In genomic region chr17:14703771-14704170, GRCm38 (mm10) we compare ENCODE assay signal across 27 mouse cellular contexts. TPM values are rescaled to one million over a fixed set of nuclear protein-coding genes. Genes with fewer than 3 reads are reported as not detected.
DNase-seq lines count a peak whose midpoint lies in the region; ATAC-seq lines count a peak whose summit lies in the region.
"Had no signal": no experiment of that assay in that cellular context is flagged by ENCODE, and none has a peak within 500 bp of the region (broad histone marks: within the 10 kb centered on the region; RNA-seq: fewer than 3 reads in every experiment).

No protein-coding gene starts in this region.

- H3K9ac ChIP-seq in embryonic facial prominence, embryonic 15.5 days = no peak overlapping the region
- no peak overlapping the region for H3K9ac ChIP-seq in kidney, embryonic 16.5 days (replicated peaks; ENCODE audit: low read length)
- no peak overlapping the region for H3K9ac ChIP-seq in intestine, embryonic 15.5 days
- H3K9ac ChIP-seq: forebrain, embryonic 15.5 days; heart, embryonic 13.5 days; hindbrain, embryonic 14.5 days; limb, embryonic 13.5 days; liver, embryonic 12.5 days; midbrain, embryonic 12.5 days; neural tube, embryonic 13.5 days had no signal

- H3K4me1 ChIP-seq in embryonic facial prominence, embryonic 15.5 days = 0 out of 2 replicates have a peak, but pooled peaks cover 7% of the 10 kb centered on the region
- peaks cover 11% of the 10 kb centered on the region for H3K4me1 ChIP-seq in embryonic facial prominence, embryonic 10.5 days
- H3K4me1 ChIP-seq in kidney, embryonic 16.5 days (ENCODE audit: insufficient read depth, low read length) = 0 out of 2 replicates have a peak, but pooled peaks cover 5% of the 10 kb centered on the region
- H3K4me1 ChIP-seq in intestine, embryonic 15.5 days (replicated peaks) = peaks cover 13% of the 10 kb centered on the region; the same call in 1 of the 2 replicates
- H3K4me1 ChIP-seq: forebrain, embryonic 15.5 days; liver, embryonic 12.5 days; midbrain, embryonic 12.5 days; neural tube, embryonic 13.5 days had no signal

- no peak for DNase-seq in embryonic facial prominence, embryonic 10.5 days (ENCODE audit: low spot score)
- DNase-seq in kidney, adult 8-10 months = no peak
- DNase-seq in 3134 (ENCODE audit: extremely low read depth, insufficient read length, low spot score) = peak; percentile 71
- no peak for DNase-seq in left cerebral cortex, postnatal 36 days (ENCODE audit: low spot score in 2 of 2)
- DNase-seq: adrenal gland, adult 8-10 months; cerebellum, adult 11-12 months; cerebellum, postnatal 14 days; gastrocnemius, postnatal 10 days; kidney, postnatal 10 days; lung, adult 18-20 months; retina, postnatal 1 day; right cerebral cortex, postnatal 25 days; spleen, adult 18-20 months; thymus, adult 18-20 months; thymus, postnatal 36 days had no signal

- WGBS in embryonic facial prominence, embryonic 15.5 days = 44% methylated on average over 6 of the region's 6 CpGs
- 74% methylated on average over 6 of the region's 6 CpGs for WGBS in embryonic facial prominence, embryonic 10.5 days
- 58% methylated on average over 6 of the region's 6 CpGs for WGBS in kidney, embryonic 16.5 days
- 63% methylated on average over 6 of the region's 6 CpGs for WGBS in intestine, embryonic 15.5 days

- no peaks in the 10 kb centered on the region for H3K9me3 ChIP-seq in embryonic facial prominence, embryonic 15.5 days (replicated peaks)
- H3K9me3 ChIP-seq in embryonic facial prominence, embryonic 10.5 days = no peaks in the 10 kb centered on the region
- no peaks in the 10 kb centered on the region for H3K9me3 ChIP-seq in kidney, embryonic 16.5 days (ENCODE audit: low read length)
- no peaks in the 10 kb centered on the region for H3K9me3 ChIP-seq in intestine, embryonic 15.5 days
- H3K9me3 ChIP-seq: forebrain, embryonic 15.5 days; heart, embryonic 13.5 days; limb, embryonic 13.5 days; liver, embryonic 12.5 days; midbrain, embryonic 12.5 days; neural tube, embryonic 13.5 days had no signal

- H3K27me3 ChIP-seq in embryonic facial prominence, embryonic 15.5 days = no peaks in the 10 kb centered on the region
- H3K27me3 ChIP-seq in embryonic facial prominence, embryonic 10.5 days (replicated peaks; ENCODE audit: low read depth, poor library complexity, severe bottlenecking) = no peaks in the 10 kb centered on the region
- H3K27me3 ChIP-seq in kidney, embryonic 16.5 days (ENCODE audit: insufficient read depth, low read length) = no peaks in the 10 kb centered on the region
- H3K27me3 ChIP-seq in intestine, embryonic 15.5 days (replicated peaks) = no peaks in the 10 kb centered on the region
- H3K27me3 ChIP-seq: forebrain, embryonic 15.5 days; limb, embryonic 13.5 days; liver, embryonic 12.5 days; midbrain, embryonic 12.5 days; neural tube, embryonic 13.5 days had no signal

- intact Hi-C loops in left cerebral cortex, postnatal 36 days (cut with DNase I) = no loop called here

- H3K4me3 ChIP-seq in embryonic facial prominence, embryonic 15.5 days (replicated peaks) = no peak overlapping the region
- no peak overlapping the region for H3K4me3 ChIP-seq in embryonic facial prominence, embryonic 10.5 days
- no peak overlapping the region for H3K4me3 ChIP-seq in kidney, embryonic 16.5 days (ENCODE audit: low read length)
- no peak overlapping the region for H3K4me3 ChIP-seq in intestine, embryonic 15.5 days (replicated peaks)
- H3K4me3 ChIP-seq: forebrain, embryonic 15.5 days; heart, embryonic 13.5 days; limb, embryonic 13.5 days; liver, embryonic 12.5 days; midbrain, embryonic 12.5 days; neural tube, embryonic 13.5 days had no signal

- H3K36me3 ChIP-seq in embryonic facial prominence, embryonic 15.5 days = no peaks in the 10 kb centered on the region
- no peaks in the 10 kb centered on the region for H3K36me3 ChIP-seq in embryonic facial prominence, embryonic 10.5 days (replicated peaks)
- H3K36me3 ChIP-seq in kidney, embryonic 16.5 days (ENCODE audit: insufficient read depth, low read length) = no peaks in the 10 kb centered on the region
- no peaks in the 10 kb centered on the region for H3K36me3 ChIP-seq in intestine, embryonic 15.5 days
- H3K36me3 ChIP-seq: forebrain, embryonic 15.5 days; heart, embryonic 13.5 days; limb, embryonic 13.5 days; liver, embryonic 12.5 days; midbrain, embryonic 12.5 days; neural tube, embryonic 13.5 days had no signal

- ATAC-seq in embryonic facial prominence, embryonic 15.5 days (ENCODE audit: insufficient number of reproducible peaks, low FRiP score, low TSS enrichment, low read depth) = no peak
- ATAC-seq in kidney, embryonic 16.5 days (ENCODE audit: low FRiP score, low TSS enrichment) = 0 out of 2 replicates have a peak, but pooled peaks have one; percentile 40
- ATAC-seq in intestine, embryonic 15.5 days = no peak
- ATAC-seq: forebrain, embryonic 15.5 days; inflammation-experienced regulatory T-cells, adult 6 months; liver, embryonic 12.5 days had no signal

- no peak overlapping the region for H3K4me2 ChIP-seq in embryonic facial prominence, embryonic 15.5 days (replicated peaks)
- no peak overlapping the region for H3K4me2 ChIP-seq in kidney, embryonic 16.5 days (replicated peaks; ENCODE audit: low read depth, low read length)
- H3K4me2 ChIP-seq in intestine, embryonic 15.5 days (replicated peaks) = no peak overlapping the region
- H3K4me2 ChIP-seq: forebrain, embryonic 15.5 days; heart, embryonic 13.5 days; hindbrain, embryonic 14.5 days; limb, embryonic 13.5 days; liver, embryonic 12.5 days; midbrain, embryonic 12.5 days; neural tube, embryonic 13.5 days had no signal

- 0 out of 2 replicates have a peak overlapping the region, but pooled peaks have one; percentile 22 for H3K27ac ChIP-seq in embryonic facial prominence, embryonic 15.5 days (replicated peaks)
- H3K27ac ChIP-seq in embryonic facial prominence, embryonic 10.5 days (replicated peaks) = no peak overlapping the region
- no peak overlapping the region for H3K27ac ChIP-seq in kidney, embryonic 16.5 days (ENCODE audit: low read length)
- H3K27ac ChIP-seq in intestine, embryonic 15.5 days = peak overlapping the region; percentile 3; the same call in 1 of the 2 replicates
- H3K27ac ChIP-seq: forebrain, embryonic 15.5 days; heart, embryonic 13.5 days; hindbrain, embryonic 14.5 days; limb, embryonic 13.5 days; liver, embryonic 12.5 days; midbrain, embryonic 12.5 days; neural tube, embryonic 13.5 days had no signal

RNA-seq across cellular contexts. Expression of gene Thbs2, which starts 9.7 kb away (rescaled TPM):
- 72.0 and 86.0 TPM in 2 replicates for polyA plus RNA-seq in embryonic facial prominence, embryonic 15.5 days (2015; fragmentation: Nextera tagmentation; extraction: Ambion mirVana)
- polyA plus RNA-seq in embryonic facial prominence, embryonic 10.5 days (2016; fragmentation: Nextera tagmentation; extraction: Ambion mirVana) = 1.3 and 1.9 TPM in 2 replicates
- 33.8 and 37.7 TPM in 2 replicates for polyA plus RNA-seq in kidney, embryonic 16.5 days (2015; fragmentation: Nextera tagmentation; extraction: Ambion mirVana)
- polyA plus RNA-seq in intestine, embryonic 15.5 days (2015; fragmentation: Nextera tagmentation; extraction: Ambion mirVana) = 49.5 and 54.1 TPM in 2 replicates
- total RNA-seq in left cerebral cortex, postnatal 36 days (2021) = 1 to 10 TPM; 4.6 to 4.8 TPM
- total RNA-seq: granulocyte monocyte progenitor cell, adult 5-6 weeks had no signal

Comparison
In these comparisons a context has a peak if more than half of its experiments do, and no peak if none do; other contexts are left out.
1. H3K27ac ChIP-seq: peak in embryonic facial prominence, embryonic 15.5 days (single experiment) and intestine, embryonic 15.5 days (single experiment); none in embryonic facial prominence, embryonic 10.5 days (single experiment) and kidney, embryonic 16.5 days (single experiment).
2. RNA of gene Thbs2, which starts 9.7 kb away (polyA plus RNA-seq): 72.0 to 86.0 TPM in embryonic facial prominence, embryonic 15.5 days, 49.5 to 54.1 TPM in intestine, embryonic 15.5 days and 33.8 to 37.7 TPM in kidney, embryonic 16.5 days; 1.3 to 1.9 TPM in embryonic facial prominence, embryonic 10.5 days; every median in the first group is over 10 times any median in the second.